Comparison of ENCODE assay signal across 22 mouse cellular contexts in genomic region chr8:9342998-9343397, GRCm38 (mm10).
DNase-seq lines count a peak whose midpoint lies in the region; ATAC-seq and TF ChIP-seq lines count a peak whose summit lies in the region.
"Had no signal": no experiment of that assay in that cellular context is flagged by ENCODE, and none has a peak within 500 bp of the region (broad histone marks: within the 10 kb centered on the region; RNA-seq: fewer than 3 reads in every experiment).

No protein-coding gene starts in this region.

- H3K9me3 ChIP-seq in forebrain, postnatal 0 days (ENCODE audit: low read length), result no peaks in the 10 kb centered on the region
- no peaks in the 10 kb centered on the region for H3K9me3 ChIP-seq in forebrain, embryonic 10.5 days
- H3K9me3 ChIP-seq in lung, embryonic 14.5 days (ENCODE audit: low read depth, low read length), result no peaks in the 10 kb centered on the region
- H3K9me3 ChIP-seq: heart, embryonic 12.5 days; heart, embryonic 15.5 days; hindbrain, embryonic 10.5 days had no signal

- no peak overlapping the region for H3K4me2 ChIP-seq in forebrain, postnatal 0 days (ENCODE audit: low read depth)
- H3K4me2 ChIP-seq in lung, embryonic 14.5 days, result no peak overlapping the region
- H3K4me2 ChIP-seq: heart, embryonic 12.5 days; heart, embryonic 15.5 days; hindbrain, embryonic 14.5 days had no signal

- ATAC-seq in forebrain, postnatal 0 days, result peak; percentile 64
- no peak for ATAC-seq in lung, embryonic 14.5 days (ENCODE audit: insufficient read depth)
- ATAC-seq: activated CD4-positive, CD25-positive, alpha-beta regulatory T cell, adult 4 months; CD4-positive, CD25-positive, alpha-beta regulatory T cell, adult 4 months; intestine, postnatal 0 days had no signal

- H3K27me3 ChIP-seq in forebrain, postnatal 0 days (ENCODE audit: insufficient read depth, low read length), result no peaks in the 10 kb centered on the region
- H3K27me3 ChIP-seq in forebrain, embryonic 10.5 days (ENCODE audit: poor library complexity, severe bottlenecking), result no peaks in the 10 kb centered on the region
- H3K27me3 ChIP-seq in lung, embryonic 14.5 days (ENCODE audit: insufficient read depth, low read length), result no peaks in the 10 kb centered on the region
- no peaks in the 10 kb centered on the region for H3K27me3 ChIP-seq in thymus, adult 2 months (ENCODE audit: control insufficient read depth, insufficient read depth, low read length)
- H3K27me3 ChIP-seq: heart, embryonic 12.5 days; heart, embryonic 15.5 days had no signal

- no peak for TF ChIP-seq POLR2A in lung, adult 2 months (IDR thresholded peaks at IDR 0.05; ENCODE audit: borderline replicate concordance, extremely low read depth, low read depth, low read length)
- TF ChIP-seq POLR2A in thymus, adult 2 months (IDR thresholded peaks at IDR 0.05; ENCODE audit: control insufficient read depth, extremely low read depth, insufficient read depth, low read length, poor library complexity), result no peak

- no peak overlapping the region for H3K4me3 ChIP-seq in forebrain, postnatal 0 days (ENCODE audit: low read depth, low read length)
- no peak overlapping the region for H3K4me3 ChIP-seq in forebrain, embryonic 10.5 days
- H3K4me3 ChIP-seq in lung, embryonic 14.5 days (ENCODE audit: low read depth, low read length), result no peak overlapping the region
- H3K4me3 ChIP-seq in lung, adult 2 months (replicated peaks; ENCODE audit: extremely low read depth, low read depth, low read length), result no peak overlapping the region
- no peak overlapping the region for H3K4me3 ChIP-seq in thymus, adult 2 months (ENCODE audit: control insufficient read depth, insufficient read depth, low read length)
- H3K4me3 ChIP-seq: heart, embryonic 12.5 days; heart, embryonic 15.5 days; hindbrain, embryonic 10.5 days had no signal

- H3K36me3 ChIP-seq in forebrain, postnatal 0 days (ENCODE audit: insufficient read depth), result no peaks in the 10 kb centered on the region
- H3K36me3 ChIP-seq in forebrain, embryonic 10.5 days (replicated peaks), result no peaks in the 10 kb centered on the region
- no peaks in the 10 kb centered on the region for H3K36me3 ChIP-seq in lung, embryonic 14.5 days (ENCODE audit: insufficient read depth)
- H3K36me3 ChIP-seq in thymus, adult 2 months (ENCODE audit: control insufficient read depth, insufficient read depth, low read length), result no peaks in the 10 kb centered on the region
- H3K36me3 ChIP-seq: heart, embryonic 12.5 days; heart, embryonic 15.5 days; hindbrain, embryonic 10.5 days had no signal

- TF ChIP-seq CTCF in forebrain, postnatal 0 days (IDR thresholded peaks at IDR 0.05; ENCODE audit: low read depth), result no peak
- no peak for TF ChIP-seq CTCF in lung, embryonic 14.5 days (IDR thresholded peaks at IDR 0.05; ENCODE audit: low read depth)
- no peak for TF ChIP-seq CTCF in lung, adult 2 months (IDR thresholded peaks at IDR 0.05; ENCODE audit: insufficient read depth, low read length)
- TF ChIP-seq CTCF in thymus, adult 2 months (IDR thresholded peaks at IDR 0.05; ENCODE audit: borderline replicate concordance, control insufficient read depth, extremely low read depth, insufficient read depth, low read length, poor library complexity), result no peak

- WGBS in forebrain, postnatal 0 days, result 69% methylated on average over 9 of the region's 9 CpGs
- WGBS in forebrain, embryonic 10.5 days, result 87% methylated on average over 9 of the region's 9 CpGs
- WGBS in lung, embryonic 14.5 days, result 58% methylated on average over 9 of the region's 9 CpGs
- 59% methylated on average over 9 of the region's 9 CpGs for WGBS in lung, adult 2 months
- 92% methylated on average over 9 of the region's 9 CpGs for WGBS in thymus, adult 2 months

- no peak overlapping the region for H3K9ac ChIP-seq in forebrain, postnatal 0 days
- no peak overlapping the region for H3K9ac ChIP-seq in lung, embryonic 14.5 days
- H3K9ac ChIP-seq: heart, embryonic 12.5 days; heart, embryonic 15.5 days; hindbrain, embryonic 14.5 days had no signal

- no peaks in the 10 kb centered on the region for H3K4me1 ChIP-seq in forebrain, postnatal 0 days (ENCODE audit: insufficient read depth)
- H3K4me1 ChIP-seq in forebrain, embryonic 10.5 days, result peaks cover 8% of the 10 kb centered on the region; the same call in 1 of the 2 replicates
- no peaks in the 10 kb centered on the region; the same call in 1 of the 2 replicates for H3K4me1 ChIP-seq in lung, embryonic 14.5 days (ENCODE audit: insufficient read depth)
- no peaks in the 10 kb centered on the region for H3K4me1 ChIP-seq in lung, adult 2 months (ENCODE audit: control insufficient read depth, insufficient read depth, low read length)
- no peaks in the 10 kb centered on the region for H3K4me1 ChIP-seq in thymus, adult 2 months (replicated peaks; ENCODE audit: control insufficient read depth, insufficient read depth, low read length)
- H3K4me1 ChIP-seq: heart, embryonic 12.5 days; heart, embryonic 15.5 days had no signal

- H3K27ac ChIP-seq in forebrain, postnatal 0 days (ENCODE audit: low read depth, low read length), result no peak overlapping the region
- no peak overlapping the region for H3K27ac ChIP-seq in forebrain, embryonic 10.5 days
- no peak overlapping the region for H3K27ac ChIP-seq in lung, embryonic 14.5 days (ENCODE audit: low read depth)
- no peak overlapping the region for H3K27ac ChIP-seq in thymus, adult 2 months (ENCODE audit: control insufficient read depth, insufficient read depth, low read length)
- H3K27ac ChIP-seq: heart, embryonic 15.5 days; hindbrain, embryonic 10.5 days; hindbrain, embryonic 14.5 days had no signal

- no peak for DNase-seq in forebrain, postnatal 0 days
- DNase-seq in forebrain, embryonic 10.5 days (ENCODE audit: extremely low spot score, low spot score), result no peak
- DNase-seq in lung, embryonic 14.5 days, result peak; percentile 10
- no peak for DNase-seq in lung, adult 2 months
- DNase-seq in brain, adult 2 months (ENCODE audit: low read depth, low spot score), result peak; percentile 76
- no peak for DNase-seq in thymus, adult 2 months
- DNase-seq: adrenal gland, adult 8-10 months; adrenal gland, postnatal 25 days; cerebellum, adult 18-20 months; cerebellum, adult 9-10 months; cerebellum, postnatal 14 days; gastrocnemius, postnatal 10 days; gastrocnemius, postnatal 36 days; heart, postnatal 10 days; heart, postnatal 36 days had no signal

Comparison
In these comparisons a context has a peak if more than half of its experiments do, and no peak if none do; other contexts are left out.
1. DNase-seq: peak in lung, embryonic 14.5 days (single experiment) and brain, adult 2 months (single experiment); none in forebrain, postnatal 0 days (single experiment), forebrain, embryonic 10.5 days (single experiment), lung, adult 2 months (single experiment) and thymus, adult 2 months (single experiment).